Mouse (Mus musculus) embryo, embryonic 10 days (tissue): ENCODE data around the gene Prkar2a.

Source experiments
- DNase-seq: peaks from one replicate; pipeline ENCODE4 v3.0.0-alpha.2; 2015; ENCODE audit warnings: low spot score

The Prkar2a gene

DNA sequence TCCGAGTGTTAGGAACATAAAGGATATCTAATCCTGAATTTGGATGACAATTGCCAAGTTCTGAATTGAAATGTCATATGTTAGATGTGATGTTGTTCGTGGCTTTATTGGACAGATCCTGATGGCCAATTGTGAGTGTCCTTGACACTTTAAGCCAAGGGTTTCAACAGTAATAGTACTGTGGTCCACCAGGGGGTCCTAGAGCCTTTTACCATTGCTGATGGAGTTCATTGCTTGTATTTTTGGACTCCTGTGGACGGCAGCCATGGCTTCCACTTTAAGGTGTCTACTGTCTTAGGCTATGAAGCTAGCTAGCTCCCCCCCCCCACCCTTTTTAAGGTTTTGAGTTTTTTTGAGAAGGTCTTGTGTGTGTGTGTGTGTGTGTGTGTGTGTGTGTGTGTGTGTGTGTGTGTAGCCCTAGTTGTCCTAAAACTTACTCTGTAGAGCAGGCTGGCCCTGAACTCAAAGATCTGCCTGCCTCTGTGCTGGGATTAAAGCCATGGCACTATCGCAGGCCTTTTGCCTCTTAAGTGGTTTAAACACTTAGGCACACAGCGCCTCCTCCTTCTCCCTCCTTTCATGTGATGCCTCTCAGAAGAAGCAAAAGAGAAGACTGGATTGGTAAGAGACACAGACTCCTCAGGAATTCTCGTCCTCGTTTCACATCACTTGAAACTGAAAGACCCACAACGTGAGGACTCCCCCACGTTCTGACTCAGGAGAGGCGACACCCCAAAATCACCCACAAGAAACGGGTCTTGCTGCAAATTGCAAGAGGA is 63.2 kb downstream of the Prkar2a start:
- DNase-seq = no peak

DNA sequence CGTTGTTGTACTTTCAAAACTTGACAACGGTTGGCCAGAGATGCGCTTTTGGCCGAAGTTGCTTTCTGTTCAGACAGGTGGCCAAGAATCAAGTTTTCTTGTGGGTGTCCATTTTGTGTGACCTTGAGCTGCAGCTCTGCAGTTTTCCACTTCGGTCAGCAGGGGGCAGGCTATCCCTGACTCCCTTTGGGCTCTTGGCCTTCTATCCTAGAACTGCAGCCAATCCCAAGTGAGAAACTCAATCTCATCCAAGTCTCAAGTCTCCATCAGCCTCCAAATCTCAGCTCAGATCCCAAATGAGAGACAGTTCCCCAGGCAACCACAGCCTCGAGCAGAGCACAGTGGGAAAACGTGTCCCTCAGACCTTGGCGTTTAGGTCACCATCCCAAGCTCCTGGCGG is 64.2 kb downstream of the Prkar2a start:
- peak; percentile 74 for DNase-seq

DNA sequence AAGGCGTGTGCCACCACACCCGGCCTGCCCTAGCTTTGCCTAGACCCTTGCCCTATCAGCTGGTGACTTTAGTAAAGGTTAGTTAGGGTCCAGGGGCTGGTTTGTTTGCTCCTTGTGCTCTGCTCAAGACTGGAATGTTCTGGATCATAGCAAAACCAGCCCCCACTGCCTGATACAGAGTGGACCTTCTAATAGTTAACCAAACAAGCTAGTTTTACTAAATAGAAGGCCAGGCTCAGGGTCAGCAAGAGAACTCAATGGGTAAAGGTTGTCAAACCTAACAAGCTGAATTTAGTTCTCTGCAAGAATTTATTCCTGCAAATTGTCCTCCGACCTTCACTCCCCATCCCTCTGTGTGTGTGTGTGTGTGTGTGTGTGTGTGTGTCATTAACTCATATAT is 64.9 kb downstream of the Prkar2a start:
- DNase-seq = no peak

DNA sequence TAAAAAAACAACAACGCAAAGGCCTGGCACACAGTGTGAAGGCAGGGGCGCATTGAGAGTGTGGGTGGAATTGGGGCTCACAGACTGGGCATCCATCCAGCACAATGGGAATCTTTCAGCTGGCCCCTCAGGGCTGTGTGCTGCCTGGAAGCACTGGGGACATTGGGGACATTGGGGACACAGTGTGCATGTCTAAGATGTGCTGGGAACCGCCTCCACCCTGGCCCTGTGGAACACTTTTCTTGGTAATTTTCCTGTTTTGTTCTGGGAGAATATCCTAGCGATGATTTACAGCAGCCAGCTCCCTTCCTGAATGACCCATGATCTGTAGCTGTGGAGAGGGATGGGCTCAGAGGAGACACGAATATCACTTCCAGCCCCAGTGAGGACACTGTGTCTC is 65.3 kb downstream of the Prkar2a start:
- no peak for DNase-seq

DNA sequence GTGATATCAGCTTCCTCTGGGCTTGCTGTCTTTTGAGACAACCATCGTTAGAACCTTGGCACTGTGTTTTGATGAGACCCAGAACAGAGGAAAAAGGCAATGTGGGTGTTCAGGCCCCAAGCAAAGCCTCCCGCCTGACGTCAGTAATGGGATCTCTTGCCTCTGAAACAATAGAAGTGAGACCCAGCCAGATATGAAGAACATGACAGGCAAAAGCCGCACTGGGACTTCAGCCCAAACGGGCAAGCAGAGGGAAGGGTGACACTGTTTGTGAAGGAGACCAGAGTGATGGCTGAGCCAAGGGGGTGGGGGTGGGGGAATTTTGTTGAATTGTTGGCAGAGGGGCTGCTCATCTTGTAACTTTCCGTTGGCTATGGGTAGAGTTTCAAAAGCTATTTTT is 68.3 kb downstream of the Prkar2a start:
- DNase-seq = no peak

DNA sequence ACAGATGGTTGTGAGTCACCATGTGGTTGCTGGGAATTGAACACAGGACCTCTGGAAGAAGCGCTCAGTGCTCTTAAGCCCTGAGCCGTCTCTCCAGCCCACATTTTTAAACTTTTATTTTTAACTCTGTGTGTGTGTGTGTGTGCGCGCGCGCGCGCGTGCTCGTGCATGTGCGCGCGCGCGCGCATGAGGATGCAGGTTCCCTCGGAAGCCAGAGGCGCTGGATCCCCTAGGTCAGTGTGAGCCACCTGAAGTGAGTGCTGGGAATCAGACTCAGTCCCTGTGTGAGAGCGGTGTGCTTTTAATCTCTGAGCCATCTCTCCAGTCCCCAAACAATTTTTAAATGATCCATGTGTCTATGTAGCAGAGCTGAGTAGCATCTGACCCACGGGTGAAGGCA is 70.0 kb downstream of the Prkar2a start:
- DNase-seq = no peak

DNA sequence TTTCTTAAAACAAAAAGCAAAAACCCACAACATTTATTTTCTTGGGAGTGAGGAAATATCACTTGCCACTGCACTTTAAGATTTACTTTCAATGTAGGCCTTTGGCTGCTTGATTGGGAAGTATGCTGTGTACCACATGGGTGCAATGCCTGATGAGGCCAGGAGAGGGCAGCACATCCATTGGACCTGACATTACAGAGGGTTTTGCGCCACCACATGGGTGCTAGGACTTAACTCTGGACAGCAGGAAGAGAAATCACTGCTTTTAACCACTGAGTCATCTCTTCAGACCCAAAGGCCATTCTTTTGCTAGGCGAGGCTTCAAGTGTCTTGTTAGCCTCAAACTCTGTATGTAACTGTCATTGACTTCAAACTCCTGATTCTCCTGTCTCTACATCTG is 70.7 kb downstream of the Prkar2a start:
- peak; percentile 74 for DNase-seq

DNA sequence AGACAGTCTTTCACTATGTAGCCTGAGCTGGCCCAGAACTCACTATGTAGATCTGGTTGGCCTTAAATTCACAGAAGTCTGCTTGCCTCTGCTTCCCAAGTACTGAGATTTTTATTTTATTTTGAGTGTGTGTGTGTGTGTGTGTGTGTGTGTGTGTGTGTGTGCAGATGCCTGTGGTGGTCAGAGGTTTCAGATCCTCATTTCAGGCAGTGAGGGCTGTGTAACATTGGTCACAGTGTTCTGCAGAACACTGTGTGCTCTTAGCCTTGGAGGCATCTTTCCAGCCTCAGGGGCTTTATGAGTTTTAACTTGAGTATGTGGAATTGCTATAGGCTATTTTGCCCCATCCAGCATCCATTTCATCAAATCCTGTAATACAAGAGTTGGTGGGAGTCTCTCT is 72.4 kb downstream of the Prkar2a start:
- no peak for DNase-seq

DNA sequence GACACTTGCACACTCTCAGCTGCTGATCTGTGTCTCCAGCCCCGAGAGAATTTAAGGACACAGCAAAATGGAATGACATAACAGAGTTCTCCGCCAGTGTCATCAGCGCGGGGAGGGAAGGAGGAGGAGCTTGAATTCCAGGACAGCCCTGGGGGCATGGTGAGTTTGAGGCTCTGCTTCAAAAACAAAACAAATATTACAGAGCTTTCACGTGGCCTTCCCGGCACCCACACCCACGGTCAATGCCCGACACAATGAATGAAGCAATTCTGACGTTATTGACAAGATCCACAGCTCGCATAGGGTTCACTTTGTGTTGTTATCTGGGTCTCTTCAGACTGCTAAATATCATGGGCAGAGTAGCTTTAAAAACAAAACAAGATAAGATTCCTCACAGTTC is 75.9 kb downstream of the Prkar2a start:
- no peak for DNase-seq

DNA sequence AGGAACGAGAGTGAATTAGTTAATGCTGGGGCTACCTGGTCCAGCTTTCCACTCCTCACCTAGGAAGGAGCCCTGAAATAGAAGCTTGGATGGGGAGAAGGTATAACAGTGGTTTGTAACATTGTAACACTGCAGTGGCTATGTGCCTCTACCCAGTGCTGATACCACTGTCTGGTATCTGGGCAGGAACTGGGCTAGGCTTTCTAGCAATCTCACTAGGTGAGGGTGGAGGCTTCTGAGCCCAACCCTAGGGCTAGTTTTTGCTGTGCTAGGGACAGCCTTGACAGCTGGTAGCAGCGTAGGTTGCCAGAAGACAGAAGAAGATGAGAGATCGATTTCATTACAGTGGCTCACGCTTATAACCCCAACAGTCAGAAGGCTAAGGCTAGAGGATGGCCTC is 87.5 kb downstream of the Prkar2a start:
- no peak for DNase-seq

DNA sequence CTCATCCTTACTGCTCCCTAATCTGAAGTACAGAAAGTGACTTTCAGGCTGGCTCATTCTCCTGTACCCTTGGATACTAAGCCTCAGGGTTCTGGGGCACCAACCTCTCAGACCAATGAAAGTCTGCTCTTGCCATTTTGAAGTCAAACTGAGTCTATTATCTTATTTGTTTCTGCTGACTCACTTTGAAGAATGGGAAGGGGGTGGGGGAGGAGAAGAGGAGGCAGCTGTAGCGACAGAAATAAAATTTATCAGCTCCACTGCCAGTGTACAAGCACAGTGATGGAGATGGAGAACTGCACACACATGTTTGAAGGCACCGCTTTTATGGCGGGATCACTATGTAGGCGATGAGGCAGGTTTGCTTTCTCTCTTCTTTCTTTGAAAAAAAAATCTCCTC is 88.2 kb downstream of the Prkar2a start:
- no peak for DNase-seq

DNA sequence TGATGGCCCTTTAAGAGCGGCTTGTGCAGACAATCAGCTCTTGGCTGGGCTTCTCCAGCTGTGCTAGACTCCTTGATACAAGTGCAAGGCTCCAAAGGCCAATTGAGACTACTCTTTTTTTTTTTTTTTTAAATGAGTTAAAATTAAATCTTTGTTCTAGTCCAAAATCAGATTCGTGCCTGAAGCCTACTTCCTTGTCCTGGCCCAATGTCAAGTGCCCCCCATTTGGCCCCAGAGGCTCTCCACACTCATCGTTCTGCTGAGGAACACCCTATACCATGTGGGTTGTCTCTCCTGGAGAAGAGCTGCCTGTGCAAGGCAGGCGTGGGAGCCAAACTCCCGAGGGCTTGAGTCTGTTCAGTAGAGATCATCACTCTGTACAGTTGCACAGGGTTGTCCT is 91.8 kb downstream of the Prkar2a start:
- no peak for DNase-seq

DNA sequence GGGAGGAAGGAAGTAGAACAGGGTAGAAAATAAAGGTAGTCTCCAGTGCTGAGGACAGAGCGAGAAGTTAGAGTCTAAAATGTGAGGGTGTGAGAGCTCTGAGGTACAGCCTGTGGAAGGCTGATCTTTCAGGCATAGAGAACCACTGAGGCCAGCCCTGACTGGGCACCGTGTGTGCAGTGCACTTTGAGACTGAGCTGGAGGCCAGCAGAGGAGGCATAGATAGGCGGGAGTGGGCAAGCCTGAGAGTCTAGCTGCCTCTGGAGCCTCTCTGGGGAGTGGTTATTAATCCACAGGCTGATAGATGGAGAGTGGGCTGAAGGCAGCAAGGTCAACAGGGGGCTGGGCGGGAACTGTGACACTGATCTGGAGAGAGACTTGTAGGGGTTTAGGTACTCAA is 92.8 kb downstream of the Prkar2a start:
- peak; percentile 19 for DNase-seq

DNA sequence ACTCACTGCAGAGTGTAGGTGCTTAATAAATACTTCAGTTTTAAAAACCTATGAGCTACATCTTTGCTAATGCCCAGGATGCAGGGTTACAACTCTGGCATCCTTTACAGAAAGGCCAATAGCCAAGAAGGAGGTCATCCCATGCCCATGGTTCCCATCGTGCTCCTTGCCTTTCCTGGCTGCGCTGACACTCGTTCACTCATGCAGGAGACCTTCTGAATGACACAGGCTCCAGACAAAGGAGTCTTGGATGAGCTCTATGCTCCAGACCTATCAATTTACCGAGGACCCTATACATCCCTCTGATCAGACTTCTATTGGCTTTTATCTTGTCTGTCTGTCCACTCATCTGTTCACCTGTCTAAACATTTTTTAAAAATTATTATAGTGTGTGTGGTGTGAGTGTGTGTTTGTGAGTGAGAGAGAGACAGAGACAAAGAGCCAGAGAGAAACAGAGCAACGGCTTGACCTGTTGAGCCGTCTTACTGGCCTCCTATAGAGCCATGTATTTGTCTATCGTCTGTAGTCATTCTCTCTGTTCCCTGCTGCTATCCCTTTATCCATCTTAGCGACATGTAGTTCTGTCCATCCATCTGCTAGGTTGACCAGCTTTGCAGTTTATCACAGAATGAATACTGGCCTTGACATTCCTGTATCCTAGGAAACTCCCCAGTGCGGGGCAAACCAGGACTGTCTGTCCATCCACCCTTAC is 93.9 kb downstream of the Prkar2a start:
- peak; percentile 32 for DNase-seq

DNA sequence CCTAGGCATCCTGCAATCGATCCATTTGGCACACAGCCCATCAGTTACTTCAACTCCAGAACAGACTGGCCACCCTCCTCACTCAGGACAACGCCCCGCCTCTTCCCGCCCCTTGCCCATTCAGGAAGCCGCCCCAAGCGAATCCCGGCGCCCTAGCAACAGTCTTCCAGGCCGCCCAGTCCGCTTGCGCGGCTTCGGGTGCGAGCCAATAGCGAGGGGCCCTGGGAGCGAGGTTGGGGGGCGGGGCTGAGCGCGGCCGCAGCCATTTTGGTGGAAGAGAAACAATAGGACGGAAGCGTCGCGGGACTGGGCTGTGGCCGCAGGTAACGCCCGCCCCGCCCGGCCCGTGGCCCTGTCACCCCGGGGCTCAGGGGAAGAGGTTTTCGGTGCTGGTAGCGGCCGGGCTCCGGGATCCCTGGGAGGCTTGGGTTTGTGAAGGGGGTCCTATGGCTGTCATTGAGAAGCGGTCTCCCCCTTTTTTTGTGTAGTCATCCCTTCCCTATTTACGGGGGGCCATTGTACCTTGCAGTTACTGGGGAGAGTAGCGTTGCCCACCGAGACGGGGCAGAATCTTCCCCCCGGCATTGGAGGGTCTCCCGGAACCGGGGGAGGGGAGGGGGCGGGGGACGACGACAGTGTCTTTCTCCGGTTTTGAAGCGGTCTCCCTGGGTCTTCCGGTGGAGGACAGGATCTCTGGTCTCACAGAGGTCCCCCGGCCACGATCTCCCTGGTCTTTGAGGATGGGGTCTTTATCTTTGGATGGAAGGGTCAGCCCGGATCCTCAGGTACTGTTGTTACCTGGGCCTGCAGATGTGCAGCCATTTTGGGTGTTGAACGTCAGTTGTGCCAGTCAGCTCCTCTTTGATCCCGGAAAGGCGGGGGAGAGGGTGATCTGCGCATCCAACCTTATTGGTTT is 94.7 kb downstream of the Prkar2a start, which contains the start of gene Ip6k2:
Gene Ip6k2 (plus strand): TSS at position 249 of the 916 bp plus-strand sequence.
- peak; percentile 96 for DNase-seq

DNA sequence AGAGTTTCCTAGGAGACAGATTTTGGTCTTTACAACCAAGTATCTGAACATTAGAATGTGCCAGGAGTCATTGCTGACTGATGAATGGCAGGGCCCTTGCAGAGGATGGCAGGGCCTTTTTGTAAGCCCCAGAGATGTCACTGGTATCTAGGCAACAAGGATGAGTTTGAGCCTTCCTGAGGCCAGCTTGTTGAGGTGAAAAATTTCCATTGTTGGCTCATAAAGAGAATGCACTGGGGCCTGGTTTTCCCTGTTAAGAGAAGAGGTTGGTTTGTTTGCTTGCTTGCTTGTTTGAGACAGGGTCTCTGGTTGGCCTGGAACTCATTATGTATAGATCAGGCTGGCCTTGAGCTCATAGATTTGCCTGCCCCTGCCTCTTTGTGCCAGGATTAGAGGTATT is 96.3 kb downstream of the Prkar2a start:
- peak; percentile 79 for DNase-seq

DNA sequence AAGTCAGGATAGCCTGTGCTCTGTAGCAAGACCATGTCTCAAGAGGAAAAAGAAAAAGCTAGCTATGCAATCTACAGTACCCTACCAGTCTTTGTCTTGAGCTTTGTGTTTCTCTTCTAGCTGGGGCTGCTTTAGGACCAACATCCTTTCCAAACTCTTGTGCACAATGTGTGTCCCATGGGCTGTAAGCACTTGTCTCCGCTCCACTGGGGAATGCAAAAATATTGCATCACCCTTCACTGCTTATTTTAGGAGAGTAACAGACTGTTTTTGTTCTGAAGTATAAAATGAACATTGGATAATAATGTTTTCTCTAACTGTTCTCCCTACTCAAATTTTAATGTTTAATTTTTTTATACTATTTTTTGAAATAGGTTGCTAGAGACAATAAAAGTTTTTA is 97.4 kb downstream of the Prkar2a start:
- DNase-seq = no peak

DNA sequence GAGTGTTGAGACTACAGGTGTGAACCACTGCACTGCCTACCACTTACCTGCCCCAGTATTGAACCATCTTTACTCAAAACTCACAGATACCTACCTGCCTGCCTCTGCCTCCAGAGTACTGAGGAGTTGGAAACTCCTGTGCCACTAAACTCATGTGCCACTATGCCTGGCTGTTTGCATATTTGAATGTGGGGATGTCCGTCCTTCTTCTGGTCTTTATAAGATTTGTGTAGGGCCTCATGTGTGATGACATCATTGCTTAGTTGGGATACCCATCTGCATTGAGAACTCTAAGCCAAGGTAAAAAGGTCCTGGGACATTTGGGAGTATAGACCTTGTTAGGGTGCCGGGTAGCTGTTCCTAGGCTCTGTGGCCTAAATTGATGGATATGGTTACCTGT is 98.0 kb downstream of the Prkar2a start:
- DNase-seq = no peak

DNA sequence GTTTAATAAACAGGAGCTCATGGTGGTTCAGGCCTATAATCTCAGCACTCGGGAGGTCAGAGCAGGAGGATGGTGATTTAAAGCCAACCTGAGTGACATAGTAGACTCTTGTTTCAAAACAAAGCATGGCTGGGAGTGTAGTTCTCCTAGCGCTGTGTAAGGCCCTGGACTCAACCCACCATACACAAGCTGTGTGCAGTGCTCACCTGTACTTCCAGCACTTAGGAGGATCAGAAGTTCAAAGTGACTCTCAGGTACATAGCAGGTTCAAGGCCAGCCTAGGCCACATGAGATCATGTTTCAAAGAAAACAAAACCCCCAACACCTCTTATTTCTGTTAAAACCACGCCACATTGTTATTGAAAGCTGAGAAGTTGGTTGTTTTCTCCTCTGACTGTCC is 99.6 kb downstream of the Prkar2a start:
- DNase-seq = no peak

DNA sequence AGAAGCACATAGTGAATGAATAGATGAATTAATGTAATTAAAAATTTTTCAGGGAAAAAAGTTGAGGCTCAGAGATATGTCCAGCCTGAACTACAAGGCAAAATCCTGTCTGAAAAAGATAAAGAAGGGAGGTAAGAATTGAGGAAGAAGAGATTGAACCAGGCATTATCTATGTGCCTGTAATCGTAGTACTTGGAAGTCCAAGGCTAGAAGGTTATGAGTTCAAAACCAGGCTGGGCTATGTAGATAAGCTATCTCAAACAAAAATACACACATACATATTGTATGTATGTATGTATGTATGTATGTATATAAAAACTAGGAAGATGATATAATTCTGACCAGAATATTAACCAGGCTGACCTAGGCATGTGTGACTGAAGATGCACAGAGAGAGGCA is 103.2 kb downstream of the Prkar2a start:
- DNase-seq = no peak

DNA sequence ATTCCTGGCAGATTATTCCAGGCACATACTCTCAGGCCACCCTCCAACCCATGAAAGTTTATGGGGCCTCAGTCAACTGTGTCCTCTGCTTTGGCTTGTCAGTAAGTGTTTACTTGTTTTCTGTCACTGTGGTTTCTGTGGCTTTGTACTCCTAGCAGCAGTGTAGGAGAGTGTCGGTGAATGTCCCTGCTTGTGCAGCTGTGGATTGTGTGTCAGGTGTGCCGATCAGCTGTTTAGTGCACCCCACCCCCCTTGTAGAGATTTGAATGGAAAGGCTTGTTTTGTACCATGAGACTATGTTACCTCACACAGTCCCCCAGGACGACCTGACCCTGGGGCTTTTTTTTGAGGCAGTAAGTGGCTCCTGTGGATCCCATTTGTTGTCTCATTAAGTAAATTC is 103.6 kb downstream of the Prkar2a start:
- no peak for DNase-seq

DNA sequence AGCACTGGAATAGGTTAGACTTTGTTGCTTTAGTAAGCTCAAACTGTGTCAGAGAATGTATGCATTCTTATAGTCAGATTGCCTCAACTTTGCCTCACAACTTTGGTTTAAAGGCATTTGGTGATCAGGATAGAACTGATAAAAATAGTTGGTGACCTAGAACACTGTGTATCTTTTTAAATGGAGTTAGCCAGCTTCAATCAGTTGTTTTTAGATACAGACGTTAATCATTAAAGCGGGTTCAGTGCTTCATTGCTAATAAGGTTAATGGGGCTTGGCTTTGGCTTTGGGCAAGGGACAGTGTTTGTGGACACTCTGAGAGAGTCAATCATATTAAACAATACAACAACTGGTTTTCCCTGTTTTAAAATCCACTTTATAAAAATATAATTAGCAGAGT is 106.2 kb downstream of the Prkar2a start:
- no peak for DNase-seq

DNA sequence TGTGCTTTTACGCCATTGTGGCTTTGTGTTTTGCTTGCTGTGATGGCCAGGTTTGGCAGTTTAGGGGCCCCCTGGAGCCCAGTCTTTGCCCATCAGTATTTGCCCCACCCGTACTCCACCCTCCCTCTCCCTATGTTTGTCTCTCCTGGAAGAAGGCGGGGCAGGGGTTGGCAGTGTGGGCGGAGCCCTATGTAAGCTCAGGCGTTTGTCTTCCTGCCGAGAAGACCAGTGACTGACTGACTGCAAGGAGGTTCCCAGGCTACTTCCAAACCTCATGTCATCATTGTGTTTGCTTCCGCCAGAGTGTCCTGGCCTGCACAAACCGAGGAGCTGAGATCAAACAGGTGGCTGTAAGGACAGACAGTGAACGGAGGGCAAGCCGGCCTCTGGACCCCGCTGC is 106.6 kb downstream of the Prkar2a start:
- DNase-seq = peak; percentile 47
